Mouse (Mus musculus): ENCODE measurements around the gene Pnkd. TPM values are rescaled to one million over a fixed set of nuclear protein-coding genes. Genes with fewer than 3 reads are reported as not detected.

Gene Pnkd
- polyA plus RNA-seq, 1 experiment = 50.1 TPM

- TF ChIP-seq POLR2A (IDR thresholded peaks at IDR 0.05; ENCODE audit: control insufficient read depth, extremely low read depth, insufficient read depth, low read length, poor library complexity) (no peak), CTCF (IDR thresholded peaks at IDR 0.05; ENCODE audit: borderline replicate concordance, control insufficient read depth, extremely low read depth, insufficient read depth, low read length, poor library complexity) (no peak)
- H3K4me3 ChIP-seq (ENCODE audit: control insufficient read depth, insufficient read depth, low read length) = peak overlapping the region; percentile 14
- no peak overlapping the region for H3K27ac ChIP-seq (ENCODE audit: control insufficient read depth, insufficient read depth, low read length)
These were observed 45.1 kb upstream of the Pnkd start for GRCm38 (mm10) chr1:74239618-74240017.

GRCm38 (mm10) chr1:74240311-74240710 lies 44.4 kb upstream of the Pnkd start:
- Histone ChIP-seq H3K27me3 (ENCODE audit: control insufficient read depth, insufficient read depth, low read length) (no peaks in the 10 kb centered on the region), H3K36me3 (ENCODE audit: control insufficient read depth, insufficient read depth, low read length) (no peaks in the 10 kb centered on the region), H3K27ac (ENCODE audit: control insufficient read depth, insufficient read depth, low read length) (no peak overlapping the region), H3K4me3 (ENCODE audit: control insufficient read depth, insufficient read depth, low read length) (no peak overlapping the region), H3K4me1 (replicated peaks; ENCODE audit: control insufficient read depth, insufficient read depth, low read length) (peaks cover 26% of the 10 kb centered on the region)
- WGBS = 54% methylated on average over 6 of the region's 6 CpGs
- no peak for TF ChIP-seq CTCF (IDR thresholded peaks at IDR 0.05; ENCODE audit: borderline replicate concordance, control insufficient read depth, extremely low read depth, insufficient read depth, low read length, poor library complexity)
- TF ChIP-seq POLR2A (IDR thresholded peaks at IDR 0.05; ENCODE audit: control insufficient read depth, extremely low read depth, insufficient read depth, low read length, poor library complexity) = no peak
- no peak for DNase-seq

More at GRCm38 (mm10) chr1:74239618-74240017, 45.1 kb upstream of the Pnkd start:
- 14% methylated on average over 11 of the region's 11 CpGs for WGBS
- Histone ChIP-seq H3K4me1 (replicated peaks; ENCODE audit: control insufficient read depth, insufficient read depth, low read length) (peaks cover 25% of the 10 kb centered on the region), H3K27me3 (ENCODE audit: control insufficient read depth, insufficient read depth, low read length) (no peaks in the 10 kb centered on the region), H3K36me3 (ENCODE audit: control insufficient read depth, insufficient read depth, low read length) (no peaks in the 10 kb centered on the region)
- DNase-seq = peak; percentile 21

- Histone ChIP-seq H3K27me3 (ENCODE audit: control insufficient read depth, insufficient read depth, low read length) (no peaks in the 10 kb centered on the region), H3K27ac (ENCODE audit: control insufficient read depth, insufficient read depth, low read length) (no peak overlapping the region), H3K36me3 (ENCODE audit: control insufficient read depth, insufficient read depth, low read length) (no peaks in the 10 kb centered on the region), H3K4me3 (ENCODE audit: control insufficient read depth, insufficient read depth, low read length) (no peak overlapping the region), H3K4me1 (replicated peaks; ENCODE audit: control insufficient read depth, insufficient read depth, low read length) (peaks cover 26% of the 10 kb centered on the region)
- no peak for DNase-seq
- WGBS = 83% methylated on average over 4 of the region's 4 CpGs
- TF ChIP-seq CTCF (IDR thresholded peaks at IDR 0.05; ENCODE audit: borderline replicate concordance, control insufficient read depth, extremely low read depth, insufficient read depth, low read length, poor library complexity) = no peak
- TF ChIP-seq POLR2A (IDR thresholded peaks at IDR 0.05; ENCODE audit: control insufficient read depth, extremely low read depth, insufficient read depth, low read length, poor library complexity) = no peak
These were observed 43.9 kb upstream of the Pnkd start for GRCm38 (mm10) chr1:74240832-74241231.

- no peak for TF ChIP-seq POLR2A (IDR thresholded peaks at IDR 0.05; ENCODE audit: control insufficient read depth, extremely low read depth, insufficient read depth, low read length, poor library complexity)
- no peak for TF ChIP-seq CTCF (IDR thresholded peaks at IDR 0.05; ENCODE audit: borderline replicate concordance, control insufficient read depth, extremely low read depth, insufficient read depth, low read length, poor library complexity)
- Histone ChIP-seq H3K36me3 (ENCODE audit: control insufficient read depth, insufficient read depth, low read length) (peaks cover 32% of the 10 kb centered on the region), H3K27me3 (ENCODE audit: control insufficient read depth, insufficient read depth, low read length) (no peaks in the 10 kb centered on the region), H3K4me1 (replicated peaks; ENCODE audit: control insufficient read depth, insufficient read depth, low read length) (peaks cover 23% of the 10 kb centered on the region), H3K27ac (ENCODE audit: control insufficient read depth, insufficient read depth, low read length) (no peak overlapping the region; the same call in 1 of the 2 replicates), H3K4me3 (ENCODE audit: control insufficient read depth, insufficient read depth, low read length) (no peak overlapping the region)
- WGBS = 66% methylated on average over 2 of the region's 2 CpGs
- no peak for DNase-seq
These were observed 39.2 kb upstream of the Pnkd start for GRCm38 (mm10) chr1:74245525-74245924.

- H3K27me3 ChIP-seq (ENCODE audit: control insufficient read depth, insufficient read depth, low read length) = no peaks in the 10 kb centered on the region
- peaks cover 16% of the 10 kb centered on the region for H3K4me1 ChIP-seq (replicated peaks; ENCODE audit: control insufficient read depth, insufficient read depth, low read length)
- peak; percentile 48 for DNase-seq
- H3K4me3 ChIP-seq (ENCODE audit: control insufficient read depth, insufficient read depth, low read length) = no peak overlapping the region
- TF ChIP-seq POLR2A (IDR thresholded peaks at IDR 0.05; ENCODE audit: control insufficient read depth, extremely low read depth, insufficient read depth, low read length, poor library complexity) (no peak), CTCF (IDR thresholded peaks at IDR 0.05; ENCODE audit: borderline replicate concordance, control insufficient read depth, extremely low read depth, insufficient read depth, low read length, poor library complexity) (no peak)
- peak overlapping the region; percentile 84 for H3K27ac ChIP-seq (ENCODE audit: control insufficient read depth, insufficient read depth, low read length)
- WGBS = 8% methylated on average over 1 of the region's 1 CpGs
- peaks cover 62% of the 10 kb centered on the region for H3K36me3 ChIP-seq (ENCODE audit: control insufficient read depth, insufficient read depth, low read length)
These were observed 35.9 kb upstream of the Pnkd start for GRCm38 (mm10) chr1:74248799-74249198.

- 30% methylated on average over 5 of the region's 5 CpGs for WGBS
- Histone ChIP-seq H3K4me1 (replicated peaks; ENCODE audit: control insufficient read depth, insufficient read depth, low read length) (peaks cover 13% of the 10 kb centered on the region), H3K27me3 (ENCODE audit: control insufficient read depth, insufficient read depth, low read length) (no peaks in the 10 kb centered on the region), H3K4me3 (ENCODE audit: control insufficient read depth, insufficient read depth, low read length) (no peak overlapping the region), H3K27ac (ENCODE audit: control insufficient read depth, insufficient read depth, low read length) (peak overlapping the region; percentile 58), H3K36me3 (ENCODE audit: control insufficient read depth, insufficient read depth, low read length) (peaks cover 68% of the 10 kb centered on the region)
- no peak for TF ChIP-seq CTCF (IDR thresholded peaks at IDR 0.05; ENCODE audit: borderline replicate concordance, control insufficient read depth, extremely low read depth, insufficient read depth, low read length, poor library complexity)
- peak; percentile 20 for DNase-seq
These were observed 35.3 kb upstream of the Pnkd start for GRCm38 (mm10) chr1:74249331-74249980.

GRCm38 (mm10) chr1:74250096-74250495 lies 34.6 kb upstream of the Pnkd start:
- Histone ChIP-seq H3K27ac (ENCODE audit: control insufficient read depth, insufficient read depth, low read length) (no peak overlapping the region), H3K36me3 (ENCODE audit: control insufficient read depth, insufficient read depth, low read length) (peaks cover 75% of the 10 kb centered on the region), H3K4me1 (replicated peaks; ENCODE audit: control insufficient read depth, insufficient read depth, low read length) (peaks cover 13% of the 10 kb centered on the region), H3K27me3 (ENCODE audit: control insufficient read depth, insufficient read depth, low read length) (no peaks in the 10 kb centered on the region), H3K4me3 (ENCODE audit: control insufficient read depth, insufficient read depth, low read length) (no peak overlapping the region)
- DNase-seq = no peak
- TF ChIP-seq CTCF (IDR thresholded peaks at IDR 0.05; ENCODE audit: borderline replicate concordance, control insufficient read depth, extremely low read depth, insufficient read depth, low read length, poor library complexity) (no peak), POLR2A (IDR thresholded peaks at IDR 0.05; ENCODE audit: control insufficient read depth, extremely low read depth, insufficient read depth, low read length, poor library complexity) (no peak)
- WGBS = 65% methylated on average over 4 of the region's 4 CpGs

All from thymus, adult 2 months (tissue).